Mouse (Mus musculus) CD4-positive, CD25-positive, alpha-beta regulatory T cell (primary cell): ENCODE data around the gene Rnf180. TPM values are rescaled to one million over a fixed set of nuclear protein-coding genes. Genes with fewer than 3 reads are reported as not detected.

Source experiments
- polyA plus RNA-seq: library from polyadenylated mRNA; unstranded; fragments of 100-300 nt; shearing (Covaris generic); gene quantifications from one replicate; pipeline ENCODE4 v1.2.1, GENCODE M21; 2017

The Rnf180 gene
- 0.10 TPM for polyA plus RNA-seq

GRCm38 (mm10) chr13:105294715-105295114 lies at the start of gene Rnf180:
TSS of gene Rnf180 (minus strand) at chr13:105294815.

DNA sequence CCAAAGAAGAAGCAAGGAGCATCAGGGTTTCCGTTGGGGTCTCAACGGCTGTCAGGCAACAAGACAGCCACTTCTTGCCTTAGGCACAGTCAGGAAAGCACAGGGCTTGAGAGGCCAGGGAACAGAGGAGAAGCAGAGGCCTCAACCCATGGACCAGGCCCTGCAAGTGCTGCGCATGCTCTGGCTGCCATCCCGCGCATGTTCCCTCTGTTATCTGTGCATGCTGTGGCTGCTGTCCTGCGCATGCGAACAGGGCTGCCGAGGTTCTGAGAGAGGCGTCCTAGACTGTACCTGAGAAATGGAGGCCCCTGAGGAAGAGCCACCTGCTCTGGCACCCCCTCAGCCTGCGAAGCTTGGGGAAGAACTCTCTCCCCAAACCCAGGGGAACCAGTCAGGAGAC lies 212.8 kb downstream of the Rnf180 start, which contains the start of gene 4933425L06Rik:
Gene 4933425L06Rik, plus strand, starts transcription at position 261 of the 400 bp plus-strand sequence.

Other genes with a start within 250 kb of the Rnf180 start
- gene Rgs7bp, start 239.9 kb downstream of the Rnf180 start, polyA plus RNA-seq: not detected
- gene 4933425L06Rik, start 212.7 kb downstream of the Rnf180 start, polyA plus RNA-seq: not detected
- not detected for gene Htr1a, start 148.8 kb upstream of the Rnf180 start, polyA plus RNA-seq